Comparison of ENCODE assay signal across 7 mouse cellular contexts in genomic region chr19:3686215-3686894, GRCm38 (mm10). TPM values are rescaled to one million over a fixed set of nuclear protein-coding genes. Genes with fewer than 3 reads are reported as not detected.
DNase-seq lines count a peak whose midpoint lies in the region; ATAC-seq and TF ChIP-seq lines count a peak whose summit lies in the region.

Lrp5 (minus strand) TSS chr19:3686564.

- H3K9ac ChIP-seq in forebrain, embryonic 15.5 days (replicated peaks) = peak within 1 kb of the TSS; percentile 78
- H3K9ac ChIP-seq in limb, embryonic 14.5 days (ENCODE audit: low read depth, low read length, severe bottlenecking) = peak within 1 kb of the TSS; percentile 98
- H3K9ac ChIP-seq in midbrain, embryonic 14.5 days (replicated peaks; ENCODE audit: low read length) = peak within 1 kb of the TSS; percentile 62

- H3K4me3 ChIP-seq in G1E (ENCODE audit: low read depth, low read length) = no peak within 1 kb of the TSS
- H3K4me3 ChIP-seq in forebrain, embryonic 15.5 days = peak within 1 kb of the TSS; percentile 92
- peak within 1 kb of the TSS; percentile 96 for H3K4me3 ChIP-seq in limb, embryonic 14.5 days (replicated peaks; ENCODE audit: low read length)
- H3K4me3 ChIP-seq in midbrain, embryonic 14.5 days (replicated peaks; ENCODE audit: low read depth, low read length) = peak within 1 kb of the TSS; percentile 71

- peak; percentile 33 for DNase-seq in G1E (ENCODE audit: low spot score)
- DNase-seq in adrenal gland, adult (ENCODE audit: inconsistent age in 2 of 2, low spot score in 1 of 2) = peak; percentile 82 to 90
- DNase-seq in limb, embryonic 14.5 days (ENCODE audit: low spot score) = peak; percentile 23
- peak; percentile 76 for DNase-seq in midbrain, embryonic 14.5 days
- peak; percentile 78 for DNase-seq in thymus, postnatal 25 days

- H3K27me3 ChIP-seq in G1E (ENCODE audit: insufficient read depth, low read length) = peaks cover 23% of the 10 kb centered on the region
- no peaks in the 10 kb centered on the region for H3K27me3 ChIP-seq in forebrain, embryonic 15.5 days
- no peaks in the 10 kb centered on the region for H3K27me3 ChIP-seq in limb, embryonic 14.5 days (ENCODE audit: control insufficient read depth, insufficient read depth, low read length)
- H3K27me3 ChIP-seq in midbrain, embryonic 14.5 days (ENCODE audit: control insufficient read depth, insufficient read depth, low read length) = peaks cover 9% of the 10 kb centered on the region

- TF ChIP-seq POLR2A in limb, embryonic 14.5 days (IDR thresholded peaks at IDR 0.05; ENCODE audit: borderline replicate concordance, extremely low read depth, insufficient read depth, insufficient read length) = 0 out of 2 replicates have a peak, but pooled peaks have one; percentile 43

- no peak for ATAC-seq in G1E (ENCODE audit: extremely low read depth, insufficient number of reproducible peaks, low FRiP score, poor library complexity, severe bottlenecking)
- ATAC-seq in forebrain, embryonic 15.5 days (replicated peaks) = peak; percentile 49
- no peak for ATAC-seq in hematopoietic stem cell, adult 5-6 weeks (replicated peaks in 1 of 2; ENCODE audit: insufficient read depth in 1 of 2, low FRiP score in 2 of 2, low TSS enrichment in 1 of 2, low read depth in 1 of 2, poor library complexity in 2 of 2, severe bottlenecking in 2 of 2)
- peak; percentile 59 for ATAC-seq in limb, embryonic 14.5 days (ENCODE audit: low FRiP score, low read depth)
- ATAC-seq in midbrain, embryonic 14.5 days (ENCODE audit: low FRiP score, low TSS enrichment) = peak; percentile 65; the same call in 1 of the 2 replicates

- TF ChIP-seq CTCF in G1E (IDR thresholded peaks at IDR 0.05; ENCODE audit: low read depth, low read length) = no peak

- no peaks in the 10 kb centered on the region for H3K9me3 ChIP-seq in G1E (replicated peaks)
- no peaks in the 10 kb centered on the region for H3K9me3 ChIP-seq in forebrain, embryonic 15.5 days
- no peaks in the 10 kb centered on the region for H3K9me3 ChIP-seq in limb, embryonic 14.5 days (ENCODE audit: control insufficient read depth, low read length)
- H3K9me3 ChIP-seq in midbrain, embryonic 14.5 days (ENCODE audit: control insufficient read depth, low read length) = no peaks in the 10 kb centered on the region

- H3K4me1 ChIP-seq in G1E (ENCODE audit: insufficient read depth, low read depth, low read length) = no peaks in the 10 kb centered on the region; the same call in 1 of the 2 replicates
- H3K4me1 ChIP-seq in forebrain, embryonic 15.5 days = peaks cover 37% of the 10 kb centered on the region
- peaks cover 46% of the 10 kb centered on the region for H3K4me1 ChIP-seq in limb, embryonic 14.5 days (ENCODE audit: control insufficient read depth, insufficient read depth, low read length)
- H3K4me1 ChIP-seq in midbrain, embryonic 14.5 days (ENCODE audit: control insufficient read depth, insufficient read depth, low read length) = peaks cover 14% of the 10 kb centered on the region

- H3K27ac ChIP-seq in forebrain, embryonic 15.5 days (replicated peaks) = peak within 1 kb of the TSS; percentile 49
- peak within 1 kb of the TSS; percentile 90 for H3K27ac ChIP-seq in limb, embryonic 14.5 days (replicated peaks; ENCODE audit: low read depth, low read length)
- no peak within 1 kb of the TSS for H3K27ac ChIP-seq in midbrain, embryonic 14.5 days (replicated peaks; ENCODE audit: low read depth, low read length)

- H3K4me2 ChIP-seq in forebrain, embryonic 15.5 days (replicated peaks) = peak within 1 kb of the TSS; percentile 97
- peak within 1 kb of the TSS; percentile 95 for H3K4me2 ChIP-seq in limb, embryonic 14.5 days (replicated peaks; ENCODE audit: low read depth, low read length, severe bottlenecking)
- peak within 1 kb of the TSS; percentile 100 for H3K4me2 ChIP-seq in midbrain, embryonic 14.5 days (ENCODE audit: low read length)

- under 1% methylated on average over 51 of the region's 83 CpGs for WGBS in forebrain, embryonic 15.5 days
- whole genome bisulfite sequencing in limb, embryonic 14.5 days = under 1% methylated on average over 15 of the region's 83 CpGs
- under 1% methylated on average over 77 of the region's 83 CpGs for WGBS in midbrain, embryonic 14.5 days

- no peaks in the 10 kb centered on the region for H3K36me3 ChIP-seq in G1E (replicated peaks)
- no peaks in the 10 kb centered on the region for H3K36me3 ChIP-seq in forebrain, embryonic 15.5 days
- H3K36me3 ChIP-seq in limb, embryonic 14.5 days (ENCODE audit: control insufficient read depth, insufficient read depth, low read length) = no peaks in the 10 kb centered on the region
- no peaks in the 10 kb centered on the region for H3K36me3 ChIP-seq in midbrain, embryonic 14.5 days (ENCODE audit: control insufficient read depth, insufficient read depth, low read length)

RNA-seq across cellular contexts. Expression of gene Lrp5, which starts in this region (rescaled TPM):
- total RNA-seq in G1E (2014; fragmentation: Nextera tagmentation) (0.29 TPM in 1 of 2 replicates, not detected in the other), G1E (2017) (0.05 and 0.06 TPM in 2 replicates)
- polyA plus RNA-seq in G1E (2012) = 0.01 and 0.05 TPM in 2 replicates
- polyA plus RNA-seq in forebrain, embryonic 15.5 days (2015; fragmentation: Nextera tagmentation; extraction: Ambion mirVana) = 2.3 TPM in 2 replicates
- 22.0 and 24.0 TPM in 2 replicates for total RNA-seq in hematopoietic stem cell, adult 5-6 weeks (2017)
- polyA plus RNA-seq in limb, embryonic 14.5 days (2012; rRNA removed) = 36.3 and 48.4 TPM in 2 replicates
- polyA plus RNA-seq in limb, embryonic 14.5 days (2014; fragmentation: Nextera tagmentation; extraction: Ambion mirVana) = 9.5 and 9.8 TPM in 2 replicates
- polyA plus RNA-seq in midbrain, embryonic 14.5 days (2014; fragmentation: Nextera tagmentation; extraction: Ambion mirVana) = 1.1 and 1.3 TPM in 2 replicates

Comparison
In these comparisons a context has a peak if more than half of its experiments do, and no peak if none do; other contexts are left out.
1. RNA of gene Lrp5 (total RNA-seq): 22.0 to 24.0 TPM in hematopoietic stem cell, adult 5-6 weeks; 0.05 to 0.29 TPM in G1E; every median in the first group is over 10 times any median in the second.
2. Peak in DNase-seq in G1E; RNA of the gene not detected or under 1 TPM.
3. ATAC-seq: peak in forebrain, embryonic 15.5 days (single experiment), limb, embryonic 14.5 days (single experiment) and midbrain, embryonic 14.5 days (single experiment); none in G1E (single experiment) and hematopoietic stem cell, adult 5-6 weeks (0 of 2).
4. DNase-seq: peak in every context shown above with its lines; median percentile 86 in adrenal gland, adult; 78 in thymus, postnatal 25 days; 76 in midbrain, embryonic 14.5 days; 33 in G1E; 23 in limb, embryonic 14.5 days.
5. Peak in every context shown above with its lines, with median percentiles within 50 percentile points of each other: H3K4me2 ChIP-seq and H3K9ac ChIP-seq.